Mouse (Mus musculus) liver, embryonic 16.5 days (tissue): Measurements from ENCODE around the gene Cdh6. TPM values are rescaled to one million over a fixed set of nuclear protein-coding genes. Genes with fewer than 3 reads are reported as not detected.

ENCODE experiments used
- ATAC-seq: fragments of 200-750 bp; cut with Nextera tagmentation; 2 replicates; pipeline ENCODE4 v1.8.0; 2017; ENCODE audit warnings: low read depth, mild to moderate bottlenecking, moderate number of reproducible peaks, moderate library complexity
- H3K27ac ChIP-seq: fragments of 300-500 bp; sonication (generic); 2 replicates; pipeline ENCODE4 v1.5.1; 2014; ENCODE audit warnings: mild to moderate bottlenecking, low read length
- H3K27me3 ChIP-seq: fragments of 300-500 bp; sonication (generic); 2 replicates; pipeline ENCODE4 v1.6.1; 2014; ENCODE audit warnings: low read depth, low read length, mixed read lengths; ENCODE audit not compliant: control insufficient read depth, insufficient read depth
- H3K36me3 ChIP-seq: fragments of 300-500 bp; sonication (generic); 2 replicates; pipeline ENCODE4 v1.6.1; 2014; ENCODE audit warnings: mild to moderate bottlenecking; ENCODE audit not compliant: control insufficient read depth, insufficient read depth
- H3K4me1 ChIP-seq: fragments of 300-500 bp; sonication (generic); 2 replicates; pipeline ENCODE4 v1.6.1; 2014; ENCODE audit warnings: low read depth, low read length, mixed read lengths; ENCODE audit not compliant: control insufficient read depth
- H3K4me2 ChIP-seq: fragments of 300-500 bp; sonication (generic); 2 replicates; pipeline ENCODE4 v1.6.1; 2014; ENCODE audit warnings: low read depth, low read length, mixed read lengths
- H3K4me3 ChIP-seq: fragments of 300-500 bp; sonication (generic); 2 replicates; pipeline ENCODE4 v1.5.1; 2014; ENCODE audit warnings: low read depth, mild to moderate bottlenecking, low read length
- H3K9ac ChIP-seq: fragments of 300-500 bp; sonication (generic); 2 replicates; pipeline ENCODE4 v1.6.1; 2014; ENCODE audit warnings: low read depth, low read length
- H3K9me3 ChIP-seq: fragments of 300-500 bp; sonication (generic); replicated peaks from 2 replicates; pipeline ENCODE4 v1.6.1; 2016; ENCODE audit warnings: low read length; ENCODE audit not compliant: control insufficient read depth
- WGBS: fragments of 180-500 bp; shearing (Covaris S2); extraction: QIAGEN DNeasy Blood & Tissue Kit; methylation state at CpG from one replicate; pipeline ENCODE4 v1.1.7; 2014; ENCODE audit not compliant: insufficient replicate concordance; 5-methylcytosine and 5-hydroxymethylcytosine counted together
- polyA plus RNA-seq: library from polyadenylated mRNA; unstranded; fragments of >200 nt; fragmentation: Nextera tagmentation; extraction: Ambion mirVana; gene quantifications from 2 replicates; pipeline ENCODE4 v1.2.1, GENCODE M21; 2015

The Cdh6 gene
- polyA plus RNA-seq, 1 experiment from 2014 or later, result 0.19 TPM

DNA sequence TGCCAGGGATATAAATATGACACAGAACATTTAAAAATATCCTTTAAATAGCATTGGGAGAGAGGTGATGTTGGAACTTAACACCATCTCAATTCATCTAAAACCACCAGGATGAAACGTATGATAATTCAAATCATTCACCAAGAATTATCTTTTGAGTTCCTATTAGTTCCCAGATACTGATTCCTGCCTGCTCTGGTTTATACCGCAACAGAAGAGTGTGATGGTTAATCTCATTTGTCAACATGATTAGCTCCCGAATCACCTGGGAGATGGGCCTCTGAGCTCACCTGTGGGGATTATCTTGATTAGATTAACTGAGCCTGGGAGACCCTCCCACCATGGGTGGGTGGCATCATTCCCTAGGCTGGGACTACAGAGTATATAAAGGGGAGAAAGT lies 41.0 kb downstream of the Cdh6 start:
- Histone ChIP-seq H3K27ac (no peak overlapping the region), H3K4me2 (no peak overlapping the region), H3K4me3 (no peak overlapping the region), H3K27me3 (no peaks in the 10 kb centered on the region), H3K4me1 (no peaks in the 10 kb centered on the region), H3K36me3 (no peaks in the 10 kb centered on the region), H3K9me3 (no peaks in the 10 kb centered on the region), H3K9ac (no peak overlapping the region)
- 65% methylated on average over 3 of the region's 3 CpGs for WGBS
- no peak for ATAC-seq

DNA sequence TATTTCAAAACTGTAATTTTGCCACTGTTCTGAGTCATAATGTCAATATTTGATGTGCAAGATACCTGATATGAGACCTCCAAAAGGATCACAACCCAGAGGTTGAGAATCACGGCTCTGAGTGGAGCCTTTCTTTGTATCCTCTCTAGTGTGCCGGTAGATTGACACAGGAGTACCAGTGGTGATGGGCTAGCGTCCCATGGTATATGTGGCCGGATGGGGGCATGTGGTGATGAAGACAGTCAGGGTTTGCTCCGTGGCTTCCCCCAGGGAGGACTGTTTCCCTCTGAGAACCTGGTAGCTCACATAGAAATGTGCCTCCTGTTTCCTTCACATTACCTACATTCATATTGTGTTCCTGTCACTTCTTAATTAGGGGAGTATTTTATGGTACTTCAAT lies 43.2 kb downstream of the Cdh6 start:
- H3K4me1 ChIP-seq, result no peaks in the 10 kb centered on the region
- no peaks in the 10 kb centered on the region for H3K9me3 ChIP-seq
- H3K36me3 ChIP-seq, result no peaks in the 10 kb centered on the region
- H3K27ac ChIP-seq, result no peak overlapping the region
- H3K4me2 ChIP-seq, result no peak overlapping the region
- H3K9ac ChIP-seq, result no peak overlapping the region
- ATAC-seq, result no peak
- H3K4me3 ChIP-seq, result no peak overlapping the region
- WGBS, result 72% methylated on average over 5 of the region's 5 CpGs
- H3K27me3 ChIP-seq, result no peaks in the 10 kb centered on the region

DNA sequence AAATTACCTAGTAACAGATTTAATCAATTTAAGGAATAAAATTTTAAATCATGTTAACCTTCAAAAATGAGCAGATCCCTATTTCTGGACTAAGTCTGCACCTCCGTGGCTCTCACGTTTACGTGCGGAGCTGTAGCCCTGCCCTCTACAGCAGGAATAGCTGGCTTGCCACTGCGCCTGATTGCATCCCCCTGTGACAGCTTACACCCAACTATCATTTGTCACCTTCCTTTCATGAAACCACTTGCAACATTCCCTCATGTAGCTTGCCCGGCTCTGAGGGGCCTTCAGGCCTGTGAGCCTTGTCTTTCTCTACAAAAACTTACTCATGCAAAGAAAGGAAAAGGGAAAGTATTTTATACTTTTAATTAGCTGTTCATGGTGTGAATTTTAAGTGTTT lies 73.1 kb downstream of the Cdh6 start:
- no peak overlapping the region for H3K4me3 ChIP-seq
- H3K9ac ChIP-seq, result no peak overlapping the region
- WGBS, result 66% methylated on average over 6 of the region's 6 CpGs
- no peak overlapping the region for H3K4me2 ChIP-seq
- no peaks in the 10 kb centered on the region for H3K27me3 ChIP-seq
- no peak overlapping the region for H3K27ac ChIP-seq
- no peaks in the 10 kb centered on the region for H3K9me3 ChIP-seq
- no peaks in the 10 kb centered on the region for H3K4me1 ChIP-seq
- no peaks in the 10 kb centered on the region for H3K36me3 ChIP-seq
- no peak for ATAC-seq

DNA sequence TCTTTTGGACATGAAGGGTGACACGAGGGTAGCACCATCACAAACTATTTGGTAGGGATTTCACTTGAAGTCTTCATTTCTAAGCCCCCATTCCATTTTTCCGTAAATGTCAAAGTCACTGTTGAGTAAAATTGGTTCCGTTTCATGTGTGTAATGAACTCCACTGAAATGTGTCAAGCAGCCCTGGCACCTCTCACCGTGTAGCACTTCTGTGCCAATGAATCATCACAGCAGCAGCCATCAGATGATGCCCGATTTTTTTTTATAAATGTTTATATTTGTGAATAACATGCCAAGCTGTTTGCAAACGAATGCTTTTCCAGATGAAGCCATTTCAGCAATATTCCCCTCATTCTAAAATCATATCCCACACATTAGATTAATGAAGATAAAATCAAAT lies 75.6 kb downstream of the Cdh6 start:
- 58% methylated on average over 6 of the region's 6 CpGs for WGBS
- ATAC-seq, result no peak
- no peaks in the 10 kb centered on the region for H3K36me3 ChIP-seq
- no peak overlapping the region for H3K9ac ChIP-seq
- H3K9me3 ChIP-seq, result no peaks in the 10 kb centered on the region
- no peaks in the 10 kb centered on the region for H3K4me1 ChIP-seq
- no peaks in the 10 kb centered on the region for H3K27me3 ChIP-seq
- no peak overlapping the region for H3K4me3 ChIP-seq
- H3K27ac ChIP-seq, result no peak overlapping the region
- no peak overlapping the region for H3K4me2 ChIP-seq

DNA sequence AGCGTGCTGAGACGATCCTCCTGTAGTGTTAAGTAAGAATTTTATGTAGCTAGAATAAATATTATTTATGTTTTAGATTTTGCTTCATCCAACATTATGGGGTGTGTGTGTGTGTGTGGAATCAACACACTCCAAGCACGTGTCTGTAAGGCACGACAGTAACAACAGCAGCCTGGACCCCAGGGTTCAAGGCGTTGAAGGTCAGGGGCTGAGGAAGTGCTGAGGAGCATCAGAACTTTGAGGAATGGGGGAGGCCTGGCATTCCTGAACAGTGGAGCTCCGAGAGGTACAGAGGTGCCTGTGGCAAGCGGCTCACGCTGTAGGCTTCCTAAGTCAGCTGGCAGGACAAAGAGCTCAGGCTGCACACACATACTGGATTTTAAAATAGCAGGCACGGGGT lies 78.1 kb downstream of the Cdh6 start:
- no peaks in the 10 kb centered on the region for H3K9me3 ChIP-seq
- H3K27me3 ChIP-seq, result no peaks in the 10 kb centered on the region
- H3K4me1 ChIP-seq, result no peaks in the 10 kb centered on the region
- no peak for ATAC-seq
- WGBS, result 62% methylated on average over 9 of the region's 9 CpGs
- no peaks in the 10 kb centered on the region for H3K36me3 ChIP-seq
- H3K4me3 ChIP-seq, result no peak overlapping the region
- no peak overlapping the region for H3K4me2 ChIP-seq
- H3K9ac ChIP-seq, result no peak overlapping the region
- H3K27ac ChIP-seq, result no peak overlapping the region

DNA sequence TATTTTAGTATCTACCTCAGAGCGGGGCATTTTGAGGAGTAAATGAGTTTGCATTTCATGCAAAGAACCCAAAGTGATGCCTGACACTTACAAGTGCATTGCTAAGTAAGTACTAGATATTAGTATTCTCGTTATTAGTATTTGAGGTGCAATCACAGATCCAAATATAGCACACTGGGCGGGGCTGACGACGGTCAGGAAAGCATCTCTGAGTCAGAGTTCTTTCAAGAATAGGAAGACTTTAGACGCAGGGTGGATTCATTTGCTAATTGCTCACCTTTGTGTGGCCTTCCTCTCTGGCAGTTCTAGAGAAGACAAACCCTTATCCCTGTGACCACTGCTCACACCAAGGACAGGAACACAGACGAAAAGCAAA lies 78.6 kb downstream of the Cdh6 start:
- H3K4me1 ChIP-seq, result no peaks in the 10 kb centered on the region
- WGBS, result 49% methylated on average over 7 of the region's 7 CpGs
- ATAC-seq, result no peak

DNA sequence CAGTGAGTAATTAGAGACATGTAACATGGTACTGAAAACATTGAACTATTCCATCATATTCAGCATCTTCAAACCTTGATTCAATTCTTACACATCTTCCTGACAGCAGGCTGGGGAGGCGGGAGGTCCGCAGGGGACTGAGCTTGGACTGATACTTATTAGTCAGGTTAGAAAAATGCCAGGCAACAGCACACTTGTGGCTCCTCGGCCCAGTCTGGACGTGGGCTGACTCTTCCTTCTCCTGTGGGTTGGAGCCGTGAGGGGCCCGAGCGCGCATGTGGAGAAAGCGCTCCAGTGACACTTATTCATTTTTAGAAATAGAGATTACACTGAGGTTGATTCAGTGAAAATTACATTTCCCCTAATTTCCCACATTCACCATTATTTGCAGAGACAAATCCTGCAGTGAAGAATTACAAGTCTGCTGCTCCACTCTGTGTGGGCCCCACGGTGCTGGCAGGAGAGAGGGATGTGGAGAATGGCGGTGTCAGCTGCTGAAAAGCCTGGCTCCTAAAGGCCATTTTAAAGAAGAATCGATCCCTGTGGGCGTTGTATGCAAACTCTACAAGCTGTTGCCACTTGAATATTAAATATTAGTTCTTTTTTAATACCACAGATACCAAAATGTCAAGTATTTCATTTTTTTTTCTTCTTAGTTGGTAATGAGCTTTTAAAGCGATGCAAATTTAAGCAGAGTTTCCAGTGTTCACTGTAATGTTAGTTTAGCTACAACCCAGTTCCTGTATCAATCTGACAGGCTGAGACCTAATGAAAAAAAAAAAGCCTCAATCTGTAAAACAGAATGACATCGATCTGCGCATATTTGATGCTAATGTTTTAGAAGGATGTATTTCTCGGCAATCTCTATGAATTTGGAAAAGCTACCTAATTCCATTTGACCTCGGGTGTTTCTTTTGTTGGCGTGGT lies 79.3 kb downstream of the Cdh6 start:
- H3K27me3 ChIP-seq, result no peaks in the 10 kb centered on the region
- no peak overlapping the region for H3K27ac ChIP-seq
- WGBS, result 77% methylated on average over 19 of the region's 19 CpGs
- H3K9me3 ChIP-seq, result no peaks in the 10 kb centered on the region
- no peak overlapping the region for H3K4me2 ChIP-seq
- ATAC-seq, result no peak
- no peaks in the 10 kb centered on the region for H3K36me3 ChIP-seq
- no peak overlapping the region for H3K9ac ChIP-seq
- no peak overlapping the region for H3K4me3 ChIP-seq
- no peaks in the 10 kb centered on the region for H3K4me1 ChIP-seq

More for the DNA sequence above, 78.6 kb downstream of the Cdh6 start:
- H3K9me3 ChIP-seq, result no peaks in the 10 kb centered on the region
- H3K4me3 ChIP-seq, result no peak overlapping the region
- no peak overlapping the region for H3K27ac ChIP-seq
- H3K9ac ChIP-seq, result no peak overlapping the region
- no peaks in the 10 kb centered on the region for H3K27me3 ChIP-seq
- no peaks in the 10 kb centered on the region for H3K36me3 ChIP-seq
- H3K4me2 ChIP-seq, result no peak overlapping the region

DNA sequence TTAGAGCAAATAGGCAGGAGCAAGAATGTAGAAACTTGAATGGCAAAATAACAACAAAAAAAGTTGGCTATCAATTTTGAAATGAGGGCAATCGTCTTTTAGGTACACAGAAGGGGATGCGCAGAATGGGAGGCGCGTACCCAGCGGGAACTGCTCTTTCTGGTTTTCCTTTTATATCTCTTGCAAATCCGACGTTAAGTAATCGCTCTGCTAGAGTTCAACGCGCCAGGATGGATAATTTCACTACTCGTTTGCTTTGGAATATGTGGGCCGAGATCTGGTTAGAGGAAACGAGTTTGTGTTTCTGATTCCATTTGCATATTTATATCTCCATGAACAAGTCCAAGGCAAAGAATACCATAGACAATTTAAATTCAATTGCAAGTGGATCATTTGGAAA lies 81.4 kb downstream of the Cdh6 start:
- H3K9me3 ChIP-seq, result no peaks in the 10 kb centered on the region
- H3K4me1 ChIP-seq, result no peaks in the 10 kb centered on the region
- no peak overlapping the region for H3K4me3 ChIP-seq
- WGBS, result 72% methylated on average over 13 of the region's 13 CpGs
- H3K27ac ChIP-seq, result no peak overlapping the region
- H3K9ac ChIP-seq, result no peak overlapping the region
- no peaks in the 10 kb centered on the region for H3K36me3 ChIP-seq
- H3K4me2 ChIP-seq, result no peak overlapping the region
- ATAC-seq, result no peak
- no peaks in the 10 kb centered on the region for H3K27me3 ChIP-seq

DNA sequence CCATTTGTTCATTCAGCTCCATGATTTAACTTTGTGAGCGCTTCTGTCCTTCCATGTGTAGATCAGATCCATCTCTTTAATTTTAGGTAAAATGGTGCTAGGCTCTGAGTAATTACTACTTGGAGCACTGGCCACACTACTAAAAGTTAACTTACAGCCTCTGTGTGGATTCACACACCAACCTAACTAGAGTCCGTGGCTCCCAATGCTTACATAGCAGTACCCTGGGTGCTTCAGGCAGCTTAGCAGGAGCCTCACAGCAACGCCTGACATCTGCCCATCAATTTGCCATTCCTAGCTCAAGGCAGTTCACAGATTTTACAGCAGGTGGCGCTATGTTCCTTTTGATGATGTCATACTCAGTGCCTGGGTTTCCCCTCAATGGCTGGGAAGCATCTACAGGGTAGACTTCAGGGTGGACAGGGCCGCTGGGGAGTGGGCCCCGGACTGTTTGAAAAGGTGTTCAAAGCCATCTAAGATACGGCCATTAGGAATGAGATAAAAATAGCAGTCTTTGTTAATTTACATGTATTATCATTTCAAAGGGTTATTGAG lies 84.9 kb downstream of the Cdh6 start:
- Histone ChIP-seq H3K9ac (no peak overlapping the region), H3K36me3 (no peaks in the 10 kb centered on the region), H3K27me3 (no peaks in the 10 kb centered on the region), H3K9me3 (no peaks in the 10 kb centered on the region), H3K4me3 (no peak overlapping the region), H3K4me2 (no peak overlapping the region), H3K4me1 (no peaks in the 10 kb centered on the region), H3K27ac (no peak overlapping the region)
- 36% methylated on average over 7 of the region's 7 CpGs for WGBS
- ATAC-seq, result no peak
